Mouse (Mus musculus): ENCODE measurements around the gene Magi2. TPM values are rescaled to one million over a fixed set of nuclear protein-coding genes. Genes with fewer than 3 reads are reported as not detected.
"Not testable (repeated sequence)": the region's sequence is repeated elsewhere in the genome, so short reads cannot be mapped to it uniquely, and the experiment has no call there.

The Magi2 gene
- polyA plus RNA-seq, 1 experiment from 2014 or later: 18.6 TPM

- no peaks in the 10 kb centered on the region for H3K4me1 ChIP-seq
- H3K27ac ChIP-seq: no peak overlapping the region
- no peaks in the 10 kb centered on the region for H3K36me3 ChIP-seq (ENCODE audit: poor library complexity, severe bottlenecking)
- no peak overlapping the region for H3K4me2 ChIP-seq
- WGBS: 64% methylated on average over 2 of the region's 2 CpGs
- no peak for ATAC-seq
- no peaks in the 10 kb centered on the region for H3K27me3 ChIP-seq
- H3K4me3 ChIP-seq: no peak overlapping the region
- H3K9ac ChIP-seq: no peak overlapping the region
- no peaks in the 10 kb centered on the region for H3K9me3 ChIP-seq (replicated peaks)
Observed at GRCm38 (mm10) chr5:19465383-19465782, 238.5 kb downstream of the Magi2 start.

- Histone ChIP-seq H3K9me3 (replicated peaks) (no peaks in the 10 kb centered on the region), H3K27ac (no peak overlapping the region), H3K36me3 (ENCODE audit: poor library complexity, severe bottlenecking) (no peaks in the 10 kb centered on the region), H3K4me3 (no peak overlapping the region), H3K27me3 (no peaks in the 10 kb centered on the region), H3K9ac (no peak overlapping the region), H3K4me1 (no peaks in the 10 kb centered on the region), H3K4me2 (no peak overlapping the region)
- WGBS: 82% methylated on average over 4 of the region's 4 CpGs
- no peak for ATAC-seq
Observed at GRCm38 (mm10) chr5:19472851-19473439, 246.1 kb downstream of the Magi2 start.

DNA sequence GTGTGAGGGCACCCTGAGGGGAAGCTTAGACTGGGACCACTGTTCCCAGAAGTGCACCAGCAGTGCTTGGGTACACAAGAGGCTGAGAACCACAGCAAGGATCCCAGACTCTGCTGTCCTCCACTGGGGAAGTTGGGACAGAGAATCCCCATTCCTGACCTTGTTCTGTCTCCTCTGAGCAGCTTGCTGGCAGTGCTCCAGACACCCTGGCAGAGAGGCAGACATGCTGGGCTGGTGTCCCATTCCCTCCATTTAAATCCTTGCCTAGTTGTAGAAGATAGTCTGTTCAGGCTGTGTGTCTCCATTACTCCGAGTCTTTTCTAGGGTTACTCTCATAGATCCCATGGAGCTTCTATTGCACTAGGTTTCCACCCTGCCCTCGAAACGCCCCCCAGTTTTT is 256.1 kb downstream of the Magi2 start:
- 92% methylated on average over 3 of the region's 3 CpGs for WGBS
- no peaks in the 10 kb centered on the region for H3K36me3 ChIP-seq (ENCODE audit: poor library complexity, severe bottlenecking)
- H3K27ac ChIP-seq: no peak overlapping the region
- H3K4me3 ChIP-seq: no peak overlapping the region
- no peak overlapping the region for H3K9ac ChIP-seq
- no peak for ATAC-seq
- H3K4me2 ChIP-seq: no peak overlapping the region
- no peaks in the 10 kb centered on the region for H3K9me3 ChIP-seq (replicated peaks)
- H3K4me1 ChIP-seq: peaks cover 3% of the 10 kb centered on the region; the same call in 1 of the 2 replicates
- H3K27me3 ChIP-seq: no peaks in the 10 kb centered on the region

DNA sequence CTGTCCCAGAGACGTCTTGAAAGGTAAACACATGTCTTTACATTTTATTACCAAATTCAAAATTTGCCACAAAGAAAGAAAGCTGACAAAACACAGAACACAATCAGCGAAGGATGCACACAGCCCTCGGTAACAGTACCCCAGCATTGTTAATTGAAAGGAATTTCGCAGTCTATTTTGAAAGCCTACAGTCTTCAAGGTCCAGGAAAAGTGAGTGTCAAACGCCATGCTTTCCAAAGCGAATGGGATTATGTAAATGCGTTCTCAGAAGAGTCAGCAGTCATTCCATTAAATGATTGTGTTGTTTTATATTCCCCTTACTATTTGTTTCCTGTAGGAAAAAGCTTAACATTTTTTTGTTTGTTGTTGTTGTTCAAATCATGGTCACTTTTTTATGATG is 261.1 kb downstream of the Magi2 start:
- WGBS: 15% methylated on average over 7 of the region's 7 CpGs
- Histone ChIP-seq H3K4me3 (no peak overlapping the region), H3K9me3 (replicated peaks) (no peaks in the 10 kb centered on the region), H3K9ac (no peak overlapping the region), H3K4me2 (no peak overlapping the region), H3K4me1 (peaks cover 3% of the 10 kb centered on the region; the same call in 1 of the 2 replicates), H3K27ac (no peak overlapping the region), H3K36me3 (ENCODE audit: poor library complexity, severe bottlenecking) (no peaks in the 10 kb centered on the region), H3K27me3 (no peaks in the 10 kb centered on the region)
- no peak for ATAC-seq

DNA sequence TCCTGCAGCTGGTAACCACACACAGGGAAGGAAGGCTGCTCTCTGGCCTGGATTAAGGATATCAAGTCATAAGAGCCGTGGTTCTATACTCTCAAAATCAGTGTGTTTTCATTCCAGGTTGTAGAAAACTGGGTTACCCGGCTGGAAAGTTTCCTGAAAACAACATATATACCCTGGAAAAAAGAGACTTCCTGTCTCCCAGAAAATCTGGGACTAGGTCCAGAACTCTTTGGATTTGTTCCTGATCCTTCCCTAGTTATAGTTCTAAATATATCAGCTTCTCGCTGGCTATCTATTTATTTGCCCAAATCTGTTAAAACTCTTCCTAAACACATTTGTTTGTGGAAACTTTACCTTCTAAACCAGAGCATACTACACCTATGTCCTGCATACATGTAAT is 274.2 kb downstream of the Magi2 start:
- H3K4me3 ChIP-seq: no peak overlapping the region
- WGBS: 84% methylated on average over 3 of the region's 3 CpGs
- no peaks in the 10 kb centered on the region for H3K9me3 ChIP-seq (replicated peaks)
- H3K27me3 ChIP-seq: no peaks in the 10 kb centered on the region
- H3K9ac ChIP-seq: no peak overlapping the region
- no peaks in the 10 kb centered on the region for H3K36me3 ChIP-seq (ENCODE audit: poor library complexity, severe bottlenecking)
- H3K4me1 ChIP-seq: no peaks in the 10 kb centered on the region
- H3K27ac ChIP-seq: no peak overlapping the region
- no peak overlapping the region for H3K4me2 ChIP-seq
- no peak for ATAC-seq

DNA sequence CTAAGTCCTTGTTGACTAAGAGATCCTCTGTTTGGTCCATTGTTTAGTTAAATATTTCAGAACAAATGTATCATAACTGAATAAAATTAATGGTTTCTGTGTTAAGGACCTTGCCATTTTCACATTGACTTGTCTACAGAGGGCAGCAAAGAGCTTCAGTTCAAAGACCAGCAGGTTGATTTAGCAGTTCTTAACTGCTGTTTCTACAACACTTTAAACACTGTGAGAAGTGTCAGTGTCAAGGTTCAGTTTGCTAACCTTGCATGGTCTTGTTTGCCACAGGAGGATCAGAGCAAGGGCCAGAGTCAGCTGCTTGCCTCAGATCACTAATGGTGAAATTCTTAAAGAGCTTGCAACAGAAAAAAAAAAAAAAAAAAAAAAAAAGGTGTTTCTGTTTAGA is 295.3 kb downstream of the Magi2 start:
- no peaks in the 10 kb centered on the region for H3K36me3 ChIP-seq (ENCODE audit: poor library complexity, severe bottlenecking)
- no peak overlapping the region for H3K27ac ChIP-seq
- peak; percentile 66; the same call in 1 of the 2 replicates for ATAC-seq
- H3K4me2 ChIP-seq: no peak overlapping the region
- no peak overlapping the region for H3K4me3 ChIP-seq
- H3K4me1 ChIP-seq: no peaks in the 10 kb centered on the region
- H3K9ac ChIP-seq: no peak overlapping the region
- no peaks in the 10 kb centered on the region for H3K9me3 ChIP-seq (replicated peaks)
- H3K27me3 ChIP-seq: no peaks in the 10 kb centered on the region

DNA sequence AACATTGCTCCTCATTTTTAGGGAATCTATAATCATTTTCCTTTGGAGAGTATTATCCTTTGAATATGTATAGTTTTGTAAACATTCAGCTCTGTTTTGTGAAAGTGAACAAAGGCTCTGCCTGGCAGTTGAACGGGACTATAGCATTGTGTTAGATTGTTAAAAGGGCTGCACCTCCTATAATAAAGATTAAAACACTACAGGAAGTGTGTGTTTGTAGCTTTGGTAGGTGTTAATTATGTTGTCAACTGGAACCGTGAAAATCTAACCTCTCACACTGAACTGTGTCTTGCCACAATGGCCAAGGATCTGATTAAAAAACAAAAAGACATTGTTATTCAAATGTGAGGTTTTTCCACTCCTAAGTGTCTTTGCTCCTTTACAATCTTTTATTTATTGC is 312.5 kb downstream of the Magi2 start:
- no peak overlapping the region for H3K27ac ChIP-seq
- no peaks in the 10 kb centered on the region for H3K9me3 ChIP-seq (replicated peaks)
- no peaks in the 10 kb centered on the region for H3K27me3 ChIP-seq
- ATAC-seq: no peak
- no peaks in the 10 kb centered on the region for H3K36me3 ChIP-seq (ENCODE audit: poor library complexity, severe bottlenecking)
- WGBS: 0% methylated on average over 2 of the region's 2 CpGs
- H3K4me2 ChIP-seq: no peak overlapping the region
- H3K4me3 ChIP-seq: no peak overlapping the region
- H3K4me1 ChIP-seq: peaks cover 4% of the 10 kb centered on the region; the same call in 1 of the 2 replicates
- no peak overlapping the region for H3K9ac ChIP-seq

DNA sequence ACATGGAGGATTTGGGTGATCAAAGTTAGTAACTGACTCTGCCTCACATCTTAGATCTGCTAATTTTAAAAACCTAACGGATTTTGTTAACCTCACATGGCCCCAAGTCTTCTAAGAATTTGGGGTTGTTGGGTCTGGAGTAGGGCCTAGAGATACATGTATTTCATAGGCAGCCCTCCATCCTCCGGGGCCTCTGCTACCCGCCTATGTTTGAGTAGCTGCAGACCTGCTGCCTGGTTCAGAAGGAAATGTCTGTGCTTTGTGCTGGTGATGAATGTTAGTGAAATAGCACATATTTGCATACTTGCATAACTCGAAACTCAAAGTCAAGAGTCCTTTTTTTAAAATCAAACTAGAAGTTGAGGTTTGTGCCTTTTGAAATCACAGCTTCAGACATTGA is 319.6 kb downstream of the Magi2 start:
- Histone ChIP-seq H3K36me3 (ENCODE audit: poor library complexity, severe bottlenecking) (no peaks in the 10 kb centered on the region), H3K9ac (no peak overlapping the region), H3K4me3 (no peak overlapping the region), H3K27me3 (no peaks in the 10 kb centered on the region), H3K9me3 (replicated peaks) (no peaks in the 10 kb centered on the region), H3K4me1 (peaks cover 4% of the 10 kb centered on the region; the same call in 1 of the 2 replicates), H3K4me2 (no peak overlapping the region), H3K27ac (no peak overlapping the region)
- WGBS: 91% methylated on average over 4 of the region's 4 CpGs
- no peak for ATAC-seq

- no peaks in the 10 kb centered on the region for H3K36me3 ChIP-seq (ENCODE audit: poor library complexity, severe bottlenecking)
- no peak overlapping the region for H3K4me2 ChIP-seq
- H3K27me3 ChIP-seq: no peaks in the 10 kb centered on the region
- no peak overlapping the region for H3K9ac ChIP-seq
- H3K4me3 ChIP-seq: no peak overlapping the region
- no peak for ATAC-seq
- no peaks in the 10 kb centered on the region for H3K4me1 ChIP-seq
- no peaks in the 10 kb centered on the region for H3K9me3 ChIP-seq (replicated peaks)
- 83% methylated on average over 2 of the region's 2 CpGs for WGBS
- no peak overlapping the region for H3K27ac ChIP-seq
Observed at GRCm38 (mm10) chr5:19546900-19547299, 320.1 kb downstream of the Magi2 start.

- peak; percentile 33; the same call in 1 of the 2 replicates for ATAC-seq
- no peaks in the 10 kb centered on the region for H3K27me3 ChIP-seq
- no peak overlapping the region for H3K4me3 ChIP-seq
Observed at GRCm38 (mm10) chr5:19553510-19553909, 326.7 kb downstream of the Magi2 start.

DNA sequence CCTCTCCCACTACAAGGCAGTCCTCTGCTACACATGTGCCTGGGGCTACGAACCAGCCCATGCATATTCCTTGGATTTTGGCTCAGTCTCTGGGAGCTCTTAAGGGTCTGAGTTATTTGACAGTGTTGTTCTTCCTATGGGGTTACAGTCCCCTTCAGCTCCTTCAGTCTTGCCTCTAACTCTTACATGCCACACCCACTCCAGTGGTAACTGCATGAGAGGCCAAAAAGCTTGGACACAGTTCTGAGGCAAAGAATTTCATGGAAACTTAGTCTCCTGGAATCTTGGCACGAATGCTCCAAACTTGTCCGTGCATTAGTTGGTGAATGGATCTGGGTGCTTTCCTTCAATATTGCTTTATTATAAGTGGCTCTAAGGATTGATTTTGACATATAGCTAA is 338.8 kb downstream of the Magi2 start:
- Histone ChIP-seq H3K36me3 (ENCODE audit: poor library complexity, severe bottlenecking) (no peaks in the 10 kb centered on the region), H3K4me1 (no peaks in the 10 kb centered on the region), H3K9me3 (replicated peaks) (no peaks in the 10 kb centered on the region), H3K27ac (no peak overlapping the region), H3K27me3 (no peaks in the 10 kb centered on the region), H3K4me3 (no peak overlapping the region), H3K9ac (no peak overlapping the region), H3K4me2 (no peak overlapping the region)
- no peak for ATAC-seq
- 91% methylated on average over 3 of the region's 3 CpGs for WGBS

More at GRCm38 (mm10) chr5:19553510-19553909, 326.7 kb downstream of the Magi2 start:
- H3K27ac ChIP-seq: no peak overlapping the region
- no peaks in the 10 kb centered on the region for H3K36me3 ChIP-seq (ENCODE audit: poor library complexity, severe bottlenecking)
- no peaks in the 10 kb centered on the region for H3K4me1 ChIP-seq
- H3K9ac ChIP-seq: no peak overlapping the region
- WGBS: 77% methylated on average over 3 of the region's 3 CpGs
- no peaks in the 10 kb centered on the region for H3K9me3 ChIP-seq (replicated peaks)
- no peak overlapping the region for H3K4me2 ChIP-seq

DNA sequence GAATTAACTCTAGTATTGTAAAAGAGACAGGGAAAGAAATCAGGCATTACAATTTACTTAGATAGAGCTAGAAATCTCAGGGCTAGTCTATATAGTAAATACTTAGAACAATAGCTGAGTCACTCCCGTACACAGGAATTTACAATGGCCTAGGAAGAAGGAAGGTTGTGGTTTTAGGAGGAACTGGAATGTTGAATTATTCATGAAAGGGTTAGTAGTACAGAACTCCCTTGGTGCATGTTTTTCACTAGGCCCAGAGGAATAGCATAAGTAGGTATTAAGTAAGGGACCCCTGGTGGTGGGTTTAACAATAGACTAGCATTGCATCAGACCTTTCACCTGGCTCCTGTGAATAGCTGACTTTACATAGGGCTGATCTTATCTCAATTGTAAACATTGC is 339.3 kb downstream of the Magi2 start:
- 56% methylated on average over 1 of the region's 1 CpGs for WGBS
- not testable (repeated sequence) for H3K9ac ChIP-seq; H3K36me3 ChIP-seq (ENCODE audit: poor library complexity, severe bottlenecking); H3K4me2 ChIP-seq; H3K4me3 ChIP-seq; H3K27ac ChIP-seq; ATAC-seq; H3K4me1 ChIP-seq; H3K9me3 ChIP-seq (replicated peaks); H3K27me3 ChIP-seq

DNA sequence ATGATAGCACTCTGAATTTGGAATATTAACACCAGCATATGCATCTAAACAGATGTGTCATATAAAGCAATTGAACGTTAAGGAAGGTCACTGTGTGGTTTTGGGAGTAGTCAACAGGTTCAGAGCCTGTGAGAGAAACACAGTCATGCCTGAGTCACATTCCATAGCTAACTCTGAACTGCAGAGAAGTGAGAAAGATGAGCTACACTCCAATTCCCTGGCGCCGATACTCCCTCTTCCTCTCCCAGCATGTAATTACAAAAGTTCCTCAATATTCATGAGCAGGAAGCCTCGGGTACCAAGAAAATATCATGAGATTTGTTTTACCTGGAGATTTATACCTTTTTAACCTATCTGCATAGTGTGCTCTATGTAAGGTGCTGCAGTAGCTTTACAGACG is 380.9 kb downstream of the Magi2 start:
- ATAC-seq: no peak
- H3K4me1 ChIP-seq: no peaks in the 10 kb centered on the region
- H3K27ac ChIP-seq: no peak overlapping the region
- WGBS: 79% methylated on average over 5 of the region's 5 CpGs
- H3K27me3 ChIP-seq: no peaks in the 10 kb centered on the region
- H3K36me3 ChIP-seq (ENCODE audit: poor library complexity, severe bottlenecking): no peaks in the 10 kb centered on the region
- H3K9ac ChIP-seq: no peak overlapping the region
- no peak overlapping the region for H3K4me2 ChIP-seq
- no peak overlapping the region for H3K4me3 ChIP-seq
- H3K9me3 ChIP-seq (replicated peaks): no peaks in the 10 kb centered on the region
